Mouse (Mus musculus) left cerebral cortex, adult 2 months (tissue): ENCODE data around the gene Fbxo3. TPM values are rescaled to one million over a fixed set of nuclear protein-coding genes. Genes with fewer than 3 reads are reported as not detected.
"Not testable (repeated sequence)": the region's sequence is repeated elsewhere in the genome, so short reads cannot be mapped to it uniquely, and the experiment has no call there.

Source experiments
- DNase-seq, 2 experiments: peaks; one replicate each; pipeline ENCODE4 v3.0.0; 2021 to 2022; ENCODE audit warnings: low spot score in 2 of 2, mixed read lengths in 1 of 2; ENCODE audit errors: extremely low spot score in 1 of 2
- H3K27ac ChIP-seq: fragments of 200-600 bp; 2 replicates; pipeline ENCODE4 v1.8.1; 2022
- H3K4me3 ChIP-seq: fragments of 200-600 bp; 2 replicates; pipeline ENCODE4 v1.8.1; 2022
- CTCF ChIP-seq: fragments of 200-600 bp; IDR thresholded peaks from 2 replicates; pipeline ENCODE4 v1.8.1; 2022; ENCODE audit warnings: antibody characterized with exemption, mild to moderate bottlenecking, moderate library complexity
- intact Hi-C: fragments of 180-260 bp; cut with DNase I; formaldehyde crosslinking; loops from one replicate; pipeline ENCODE4 v1.15.1; 2025
- total RNA-seq, 2 experiments: library from RNA; stranded (reverse); gene quantifications; 2 replicates each; pipeline ENCODE4 v1.2.3; 2021

Gene Fbxo3
- total RNA-seq, 2 experiments from 2014 or later, result 55.4 to 59.7 TPM

GRCm38 (mm10) chr2:104099231-104099585 is 71.7 kb downstream of the Fbxo3 start:
- Histone ChIP-seq H3K27ac (no peak overlapping the region), H3K4me3 (no peak overlapping the region)
- no peak for TF ChIP-seq CTCF
- intact Hi-C loops, result no loop called here
- DNase-seq, result no peak

DNA sequence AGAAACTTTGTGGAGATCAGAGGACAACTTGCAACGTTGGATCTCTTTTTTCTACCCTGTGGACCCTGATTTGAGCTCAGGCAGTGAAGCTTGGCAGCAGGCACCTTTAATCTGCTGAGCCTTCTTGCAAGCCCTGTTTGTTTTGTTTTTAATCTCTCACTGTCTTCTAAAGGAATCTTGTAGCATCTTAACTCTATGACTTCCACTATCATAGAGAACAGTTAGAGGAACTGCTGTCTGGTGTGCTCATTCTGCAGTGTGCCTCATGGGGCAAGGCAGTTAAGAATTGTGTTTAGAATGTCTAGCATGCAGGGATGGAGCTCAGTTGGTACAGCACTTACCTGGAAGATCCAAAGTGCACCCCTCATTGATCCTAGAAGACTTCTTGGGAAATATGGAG is 72.4 kb downstream of the Fbxo3 start:
- intact Hi-C loops, result no loop called here
- no peak for TF ChIP-seq CTCF
- no peak for DNase-seq
- Histone ChIP-seq H3K4me3 (no peak overlapping the region), H3K27ac (no peak overlapping the region)

- DNase-seq, result no peak
- no peak overlapping the region for H3K27ac ChIP-seq
- no peak for TF ChIP-seq CTCF
- intact Hi-C loops, result no loop called here
- H3K4me3 ChIP-seq, result no peak overlapping the region
Measured at GRCm38 (mm10) chr2:104104800-104105199, 77.3 kb downstream of the Fbxo3 start.

GRCm38 (mm10) chr2:104109021-104109420 is 81.5 kb downstream of the Fbxo3 start:
- intact Hi-C loops, result not testable (repeated sequence)

DNA sequence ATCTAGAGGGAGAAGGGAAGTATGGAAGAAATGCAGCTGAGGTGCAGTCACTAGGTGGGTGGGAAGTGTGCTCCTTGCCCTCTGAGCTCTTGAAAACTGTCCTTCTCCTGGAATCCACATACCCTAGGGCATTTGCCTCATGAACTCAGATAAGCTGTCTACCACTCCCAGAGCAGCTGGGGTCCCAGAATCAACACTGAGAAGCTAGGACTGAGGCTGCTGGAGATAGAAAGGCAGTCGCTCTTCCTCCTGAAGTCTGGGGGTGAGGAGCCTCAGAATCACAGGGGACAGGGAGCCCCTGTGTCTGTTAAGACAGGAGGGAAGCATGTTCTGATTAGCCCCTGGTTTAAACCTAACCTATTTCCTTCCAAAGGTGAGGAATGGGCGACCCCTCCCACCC is 82.0 kb downstream of the Fbxo3 start:
- no peak for TF ChIP-seq CTCF
- intact Hi-C loops, result no loop called here
- no peak for DNase-seq
- Histone ChIP-seq H3K27ac (no peak overlapping the region), H3K4me3 (no peak overlapping the region)

More at GRCm38 (mm10) chr2:104109021-104109420, 81.5 kb downstream of the Fbxo3 start:
- H3K27ac ChIP-seq, DNase-seq, H3K4me3 ChIP-seq: not testable (repeated sequence)

DNA sequence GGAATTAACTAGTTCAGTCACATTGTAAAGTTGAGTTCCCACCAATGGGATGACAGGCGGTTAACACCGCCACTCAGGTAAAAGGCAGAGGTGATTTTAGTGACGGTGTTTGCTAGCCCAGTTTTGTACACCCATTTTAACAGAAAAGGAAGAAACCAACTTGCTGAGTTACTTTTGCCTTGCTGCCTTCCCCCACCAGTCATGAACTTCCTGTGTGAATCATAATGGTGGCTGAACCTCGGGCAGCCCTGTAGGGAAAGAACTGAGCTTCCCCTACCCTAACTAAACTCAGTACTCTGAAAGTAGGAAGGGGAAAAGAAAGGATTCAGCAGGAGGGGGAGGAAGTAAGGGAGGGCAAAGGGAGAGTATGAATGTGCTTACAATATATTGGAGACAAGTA is 82.5 kb downstream of the Fbxo3 start:
- intact Hi-C loops, result no loop called here
- no peak overlapping the region for H3K27ac ChIP-seq
- TF ChIP-seq CTCF, result no peak
- no peak for DNase-seq
- no peak overlapping the region for H3K4me3 ChIP-seq

DNA sequence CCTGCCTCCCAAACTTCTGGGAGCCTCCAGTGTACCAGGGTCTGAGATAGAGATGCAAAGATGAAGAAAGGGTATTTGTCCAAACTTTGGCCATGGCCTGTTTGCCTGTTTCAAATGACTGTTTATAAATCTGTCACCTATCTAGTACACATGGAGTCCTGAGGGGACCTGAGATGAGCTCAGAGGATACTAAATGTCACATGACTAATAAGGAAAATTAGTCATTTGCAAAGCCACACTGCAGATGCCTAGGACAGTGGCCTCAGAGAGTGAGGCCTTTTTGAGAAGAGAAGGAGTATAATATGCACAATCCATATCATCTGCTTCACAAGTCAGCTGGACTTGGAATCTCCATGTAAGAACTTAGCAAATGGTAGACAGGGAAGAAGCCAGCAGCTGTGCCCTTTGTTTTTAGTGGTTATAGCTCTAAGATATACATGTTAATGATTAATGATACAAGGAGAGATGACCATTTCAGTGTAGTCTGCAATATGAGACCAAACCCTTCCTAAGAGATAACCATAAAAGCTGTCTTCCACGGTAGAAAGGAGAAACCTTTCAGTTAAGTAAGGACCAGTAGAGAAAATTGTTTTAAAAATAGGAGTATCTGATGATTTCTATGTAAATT is 83.8 kb downstream of the Fbxo3 start:
- H3K4me3 ChIP-seq, intact Hi-C loops, H3K27ac ChIP-seq, DNase-seq: not testable (repeated sequence)

Other genes with a start within 250 kb of the Fbxo3 start
- gene Caprin1, start 230.1 kb upstream of the Fbxo3 start, total RNA-seq, result 100 to 1,000 TPM; 310 to 313 TPM
- 10 to 100 TPM; 13.4 to 13.7 TPM for gene Lmo2, start 69.7 kb upstream of the Fbxo3 start, total RNA-seq
- gene 4931422A03Rik, start 640 bp downstream of the Fbxo3 start, total RNA-seq, result not detected
- gene Gm10912, start 38.1 kb downstream of the Fbxo3 start, total RNA-seq, result under 1 TPM; 0.54 to 0.68 TPM
- not detected for gene Gm10799, start 40.8 kb downstream of the Fbxo3 start, total RNA-seq
- 1 to 10 TPM in 1 of 2 experiments, under 1 TPM in 1; 0.63 to 1.2 TPM for gene Cd59b, start 42.1 kb downstream of the Fbxo3 start, total RNA-seq
- 1 to 10 TPM; 4.0 to 4.8 TPM for gene Cd59a, start 68.1 kb downstream of the Fbxo3 start, total RNA-seq
- under 1 TPM in 1 of 2 experiments, not detected in 1; 0.59 TPM for gene A930018P22Rik, start 95.0 kb downstream of the Fbxo3 start, total RNA-seq